Mouse (Mus musculus) ES-E14 (cell line): ENCODE results near the gene Dab1. TPM values are rescaled to one million over a fixed set of nuclear protein-coding genes. Genes with fewer than 3 reads are reported as not detected.

Experiments
- DNase-seq: peaks from one replicate; pipeline ENCODE4 v3.0.0-alpha.2; 2013; ENCODE audit warnings: low read depth, low spot score
- H3K27ac ChIP-seq: 2 replicates; pipeline ENCODE4 v1.5.1; 2012; ENCODE audit warnings: low read depth, mild to moderate bottlenecking, low read length, moderate library complexity, mixed read lengths; ENCODE audit not compliant: poor library complexity, insufficient read depth, severe bottlenecking
- H3K36me3 ChIP-seq: 2 replicates; pipeline ENCODE4 v1.6.1; 2012; ENCODE audit warnings: mild to moderate bottlenecking, low read length, moderate library complexity, mixed read lengths; ENCODE audit not compliant: control insufficient read depth, poor library complexity, insufficient read depth, severe bottlenecking
- H3K4me1 ChIP-seq, 2 experiments: fragments of 150-350 bp in 1 of 2; sonication (generic) in 1 of 2; 2 replicates each; pipeline ENCODE4 v1.6.1; 2012; ENCODE audit warnings: low read length in 2 of 2, mild to moderate bottlenecking in 1 of 2, mixed read lengths in 1 of 2; ENCODE audit not compliant: control insufficient read depth in 2 of 2, insufficient read depth in 2 of 2, poor library complexity in 1 of 2
- H3K4me3 ChIP-seq, 2 experiments: fragments of 150-350 bp in 1 of 2; sonication (generic) in 1 of 2; 2 replicates each; pipeline ENCODE4 v1.5.1; 2012; ENCODE audit warnings: low read length in 2 of 2, low read depth in 1 of 2, mild to moderate bottlenecking in 1 of 2, mixed read lengths in 1 of 2; ENCODE audit not compliant: insufficient read depth in 1 of 2, poor library complexity in 1 of 2, severe bottlenecking in 1 of 2
- H3K9ac ChIP-seq: 2 replicates; pipeline ENCODE4 v1.6.1; 2012; ENCODE audit warnings: low read depth, mild to moderate bottlenecking, low read length, mixed read lengths; ENCODE audit not compliant: poor library complexity, insufficient read depth, severe bottlenecking
- H3K9me3 ChIP-seq: fragments of 150-350 bp; sonication (generic); 2 replicates; pipeline ENCODE4 v1.6.1; 2012; ENCODE audit warnings: low read depth, mild to moderate bottlenecking, low read length; ENCODE audit not compliant: control insufficient read depth, insufficient read depth
- CHD2 ChIP-seq: IDR thresholded peaks from 2 replicates; pipeline ENCODE4 v1.6.1; 2014; ENCODE audit warnings: mild to moderate bottlenecking, low read depth, low read length, inconsistent platforms
- HCFC1 ChIP-seq: IDR thresholded peaks from 2 replicates; pipeline ENCODE4 v1.6.1; 2012; ENCODE audit warnings: low read length, inconsistent platforms, borderline replicate concordance; ENCODE audit not compliant: insufficient read depth
- MAFK ChIP-seq: IDR thresholded peaks from 2 replicates; pipeline ENCODE4 v1.6.1; 2014; ENCODE audit warnings: mild to moderate bottlenecking, low read depth, low read length, inconsistent platforms; ENCODE audit not compliant: insufficient read depth
- ZC3H11A ChIP-seq: IDR thresholded peaks from 2 replicates; pipeline ENCODE4 v1.6.1; 2012; ENCODE audit warnings: low read depth, mild to moderate bottlenecking, inconsistent platforms, low read length, borderline replicate concordance
- ZNF384 ChIP-seq: IDR thresholded peaks from 2 replicates; pipeline ENCODE4 v1.6.1; 2012; ENCODE audit warnings: low read depth, low read length, inconsistent platforms
- in situ Hi-C, 2 experiments: fragments of 600-800 bp; cut with MboI; formaldehyde crosslinking; loops; one replicate each; pipeline ENCODE4 v1.15.1; 2025; ENCODE audit warnings: low sequenced_read_pairs in 2 of 2, inconsistent platforms in 1 of 2; ENCODE audit not compliant: unreplicated experiment in 2 of 2
- total RNA-seq: library from RNA; depleted of rRNA; stranded (reverse); fragments of 300-350 nt; gene quantifications from 2 replicates; pipeline ENCODE4 v1.2.3, GENCODE M21; 2012

Dab1 gene
- total RNA-seq, 1 experiment = 7.9 TPM

DNA sequence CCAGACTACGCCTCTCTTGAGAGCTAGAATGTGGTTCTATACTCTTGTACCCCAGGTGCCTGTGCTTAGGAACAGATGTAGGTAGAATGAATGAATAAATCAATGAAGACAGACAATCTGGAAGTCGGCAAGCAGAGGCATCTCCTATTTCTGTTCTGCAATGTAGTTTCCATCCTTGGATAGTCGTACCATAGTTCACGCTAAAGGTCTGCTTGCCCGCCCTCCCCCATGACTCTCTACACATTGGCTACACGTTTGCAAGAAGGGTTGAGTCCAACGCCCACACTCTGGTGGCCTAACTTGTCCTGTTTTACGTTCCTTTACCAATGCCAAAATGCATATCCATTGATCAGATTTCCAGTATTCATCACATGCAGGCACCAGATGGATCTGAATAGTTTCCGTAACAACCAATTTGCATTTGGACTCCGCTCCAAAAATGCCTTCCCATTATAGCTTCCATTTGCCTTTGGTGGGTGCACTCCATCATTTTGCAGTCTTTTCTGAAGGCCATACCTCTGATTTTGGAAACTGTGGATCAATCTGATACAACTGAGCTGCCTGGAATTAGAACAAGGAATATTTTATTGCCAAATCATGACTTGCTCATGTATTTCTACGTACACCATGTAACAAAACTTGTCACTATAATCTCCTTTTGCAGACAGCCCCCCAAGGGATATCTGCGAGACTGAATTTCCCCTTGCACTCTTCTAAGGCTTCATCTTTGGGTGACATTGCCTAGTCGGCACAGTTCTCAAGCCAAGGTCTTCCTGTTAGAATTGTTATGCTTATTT, 494.2 kb downstream of the Dab1 start:
- Histone ChIP-seq H3K9me3 (no peaks in the 10 kb centered on the region), H3K9ac (no peak overlapping the region), H3K4me3 (no peak overlapping the region), H3K36me3 (no peaks in the 10 kb centered on the region), H3K4me1 (no peaks in the 10 kb centered on the region), H3K27ac (no peak overlapping the region)
- DNase-seq = no peak
- TF ChIP-seq HCFC1 (no peak), CHD2 (no peak), MAFK (no peak), ZC3H11A (no peak), ZNF384 (no peak)
- in situ Hi-C loops = no loop called here

DNA sequence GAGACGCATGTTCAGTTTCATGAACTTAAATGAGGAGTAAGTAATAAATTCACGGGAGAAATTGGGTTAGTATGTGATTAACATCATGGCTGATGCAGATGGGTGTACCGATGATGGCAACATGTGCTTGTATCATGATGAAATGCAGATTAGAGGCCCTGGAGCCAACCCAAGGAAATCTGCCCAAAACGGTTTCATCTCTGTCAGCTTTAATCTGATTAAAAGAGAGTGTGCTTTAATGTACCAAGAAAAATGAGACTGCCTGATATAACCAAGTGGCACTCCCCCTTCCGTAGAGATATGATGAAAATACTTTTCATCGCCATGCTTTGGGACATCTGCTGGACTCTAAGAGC, 494.8 kb downstream of the Dab1 start:
- DNase-seq = no peak
- no peak for TF ChIP-seq HCFC1
- no peak for TF ChIP-seq MAFK
- TF ChIP-seq CHD2 = no peak
- no peak for TF ChIP-seq ZNF384
- TF ChIP-seq ZC3H11A = no peak
- in situ Hi-C loops = no loop called here
- H3K4me3 ChIP-seq = no peak overlapping the region
- no peak overlapping the region for H3K9ac ChIP-seq
- no peaks in the 10 kb centered on the region for H3K9me3 ChIP-seq
- no peak overlapping the region for H3K27ac ChIP-seq
- H3K4me1 ChIP-seq = no peaks in the 10 kb centered on the region
- H3K36me3 ChIP-seq = no peaks in the 10 kb centered on the region

DNA sequence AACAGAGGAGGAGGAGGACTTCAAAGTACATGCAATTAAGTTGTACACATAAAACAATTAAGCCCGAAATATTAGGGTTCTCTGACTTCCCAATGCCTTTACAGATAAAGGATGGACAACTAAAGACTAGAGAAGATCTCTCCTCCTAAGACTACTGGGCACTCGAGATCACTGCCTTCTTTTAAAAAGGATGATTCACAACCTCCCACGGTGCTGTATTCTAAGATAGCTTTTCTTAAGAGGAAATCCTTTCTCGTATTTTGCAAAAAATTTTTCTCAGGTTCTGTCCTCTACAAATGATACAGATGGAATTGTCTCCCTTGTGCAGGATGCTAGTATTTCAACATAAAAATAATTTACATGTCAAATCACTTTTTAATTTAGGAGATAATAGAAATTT, 500.9 kb downstream of the Dab1 start:
- DNase-seq = no peak
- Histone ChIP-seq H3K9me3 (no peaks in the 10 kb centered on the region), H3K27ac (no peak overlapping the region), H3K36me3 (no peaks in the 10 kb centered on the region), H3K4me3 (no peak overlapping the region), H3K4me1 (no peaks in the 10 kb centered on the region), H3K9ac (no peak overlapping the region)
- TF ChIP-seq ZC3H11A (no peak), ZNF384 (no peak), CHD2 (no peak), MAFK (no peak), HCFC1 (no peak)
- in situ Hi-C loops = no loop called here

DNA sequence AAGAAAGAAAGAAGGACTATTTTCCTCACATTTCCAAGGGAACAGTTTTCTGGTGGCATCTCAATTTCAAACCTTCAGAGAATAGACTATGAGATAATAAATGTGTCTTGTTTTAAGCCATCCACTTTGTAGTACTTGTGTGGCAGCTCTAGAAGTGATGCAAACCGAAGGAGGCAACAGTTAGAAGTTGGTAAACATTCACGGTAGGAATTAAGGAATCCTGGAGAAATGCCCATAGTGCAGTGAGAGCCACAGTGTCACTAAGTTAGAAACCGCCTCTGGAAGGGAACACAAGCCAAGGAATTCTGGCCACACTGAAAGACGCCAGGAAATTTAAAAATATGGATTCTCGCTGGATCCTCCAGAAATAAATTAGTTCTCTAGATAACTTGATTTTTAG, 502.8 kb downstream of the Dab1 start:
- TF ChIP-seq CHD2 (no peak), MAFK (no peak), HCFC1 (no peak), ZC3H11A (no peak), ZNF384 (no peak)
- no peak for DNase-seq

More for the DNA sequence above, 502.8 kb downstream of the Dab1 start:
- in situ Hi-C loops = no loop called here
- Histone ChIP-seq H3K9ac (no peak overlapping the region), H3K27ac (no peak overlapping the region), H3K4me1 (no peaks in the 10 kb centered on the region), H3K36me3 (no peaks in the 10 kb centered on the region), H3K4me3 (no peak overlapping the region), H3K9me3 (no peaks in the 10 kb centered on the region)
